Mouse (Mus musculus) kidney, adult 2 months (tissue): ENCODE measurements around the gene Pld2.

Experiments
- CTCF ChIP-seq: fragments of 200-500 bp; conservative IDR thresholded peaks from 2 replicates; pipeline ENCODE4 v1.5.1; 2011; ENCODE audit warnings: low read depth, mild to moderate bottlenecking, control low read depth, low read length, moderate library complexity, mixed read lengths; ENCODE audit not compliant: insufficient read depth, insufficient read length
- POLR2A ChIP-seq: fragments of 200-500 bp; IDR thresholded peaks from one replicate; pipeline ENCODE4 v1.6.1; 2011; ENCODE audit warnings: low read depth, low read length, control low read depth

- TF ChIP-seq CTCF: no peak
- TF ChIP-seq POLR2A: no peak
These were observed 1.1 kb downstream of the Pld2 start for GRCm38 (mm10) chr11:70540928-70541327.
